Mouse (Mus musculus): ENCODE data around the gene Tcf20. TPM values are rescaled to one million over a fixed set of nuclear protein-coding genes. Genes with fewer than 3 reads are reported as not detected.

Tcf20 gene
- total RNA-seq, 2 experiments from 2014 or later: 21.9 to 26.0 TPM

DNA sequence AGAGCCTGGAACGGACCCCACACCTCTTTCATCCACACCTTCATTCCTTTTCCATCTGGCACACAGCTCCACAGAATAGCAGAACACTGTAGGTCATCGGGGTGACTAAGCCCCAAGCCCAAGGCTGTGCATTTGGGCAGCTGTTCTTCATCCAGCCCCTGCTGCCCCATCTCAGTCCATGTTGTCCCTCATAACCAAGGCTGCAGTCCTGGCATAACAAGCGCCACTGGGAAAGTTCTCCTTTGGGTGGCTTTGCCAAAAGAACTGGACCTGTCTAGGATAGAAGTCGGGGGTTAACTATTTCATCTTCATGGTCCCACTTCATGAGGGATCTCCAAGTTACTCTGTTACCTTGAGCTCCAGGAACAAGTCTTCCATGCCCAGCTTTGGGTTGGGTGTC is 77.9 kb downstream of the Tcf20 start:
- no peak for DNase-seq
- intact Hi-C loops (cut with DNase I; ENCODE audit: low total_unique reads): loop anchor here (10.0 kb wide), 1 partner anchor 125 kb away; the partner anchor contains the start of gene Nfam1

DNA sequence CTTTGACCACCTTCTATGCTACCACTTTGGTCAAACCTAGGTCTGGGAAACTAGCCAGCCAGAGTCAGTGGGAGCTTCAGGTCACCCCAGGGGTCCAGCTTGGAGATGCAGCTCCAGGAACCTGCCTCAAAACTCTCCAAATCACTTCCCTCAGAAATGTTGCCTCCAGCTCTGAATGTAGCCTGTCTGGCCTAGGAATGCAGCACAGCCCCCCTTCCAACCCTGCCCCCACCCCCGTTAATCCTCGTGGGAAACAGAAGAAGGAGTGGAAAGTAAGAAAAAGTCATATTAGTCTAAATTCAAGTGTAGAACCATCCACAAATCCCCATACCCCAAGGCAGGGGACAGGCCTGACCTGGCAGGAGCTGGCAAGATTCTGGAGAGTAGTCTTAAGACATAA is 79.2 kb downstream of the Tcf20 start:
- DNase-seq: no peak
- intact Hi-C loops (cut with DNase I; ENCODE audit: low total_unique reads): no loop called here

DNA sequence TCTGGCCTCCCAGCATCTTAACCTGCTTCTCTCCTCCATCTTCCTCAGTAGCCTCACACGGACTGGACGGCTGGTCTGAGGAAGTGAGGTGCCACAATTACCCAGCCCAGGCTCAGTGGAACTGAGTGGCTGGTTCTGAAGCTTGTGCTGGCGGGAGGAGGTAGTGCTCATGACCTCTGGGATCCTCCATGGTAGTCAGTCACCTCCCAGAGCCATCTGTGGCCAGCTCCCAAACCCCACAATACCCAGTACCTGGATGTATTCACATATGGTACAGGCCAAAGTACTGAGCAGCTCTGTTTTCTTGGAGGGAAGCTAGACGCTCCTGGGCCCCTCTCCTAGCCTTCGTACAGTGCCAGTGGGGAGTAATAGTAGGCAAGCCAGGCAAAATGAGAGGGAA is 80.4 kb downstream of the Tcf20 start:
- DNase-seq: no peak
- intact Hi-C loops (cut with DNase I; ENCODE audit: low total_unique reads): no loop called here

DNA sequence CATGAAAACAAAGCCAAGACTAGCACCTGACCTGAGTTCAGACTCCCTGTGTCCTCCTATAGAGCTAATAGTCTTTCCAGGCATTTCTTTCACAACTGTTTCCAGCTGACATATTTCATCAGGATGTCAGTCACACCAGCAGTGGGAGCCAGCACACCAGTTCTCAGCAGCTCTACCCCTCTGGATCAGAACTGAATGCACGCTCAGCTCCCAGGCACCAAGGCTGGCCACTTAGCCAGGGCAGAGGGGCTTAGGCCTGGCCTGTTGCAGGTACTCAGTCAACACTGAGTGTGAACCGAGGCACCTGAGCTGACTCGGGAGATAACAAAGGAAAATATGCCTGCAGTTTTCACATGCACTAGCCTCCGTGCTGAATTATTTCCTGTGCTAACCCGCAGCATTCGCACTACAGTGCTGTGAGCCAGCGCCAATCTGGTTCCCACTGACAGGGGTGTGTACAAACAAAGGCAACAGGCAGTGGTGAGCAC is 81.1 kb downstream of the Tcf20 start:
- no peak for DNase-seq
- intact Hi-C loops (cut with DNase I; ENCODE audit: low total_unique reads): no loop called here

DNA sequence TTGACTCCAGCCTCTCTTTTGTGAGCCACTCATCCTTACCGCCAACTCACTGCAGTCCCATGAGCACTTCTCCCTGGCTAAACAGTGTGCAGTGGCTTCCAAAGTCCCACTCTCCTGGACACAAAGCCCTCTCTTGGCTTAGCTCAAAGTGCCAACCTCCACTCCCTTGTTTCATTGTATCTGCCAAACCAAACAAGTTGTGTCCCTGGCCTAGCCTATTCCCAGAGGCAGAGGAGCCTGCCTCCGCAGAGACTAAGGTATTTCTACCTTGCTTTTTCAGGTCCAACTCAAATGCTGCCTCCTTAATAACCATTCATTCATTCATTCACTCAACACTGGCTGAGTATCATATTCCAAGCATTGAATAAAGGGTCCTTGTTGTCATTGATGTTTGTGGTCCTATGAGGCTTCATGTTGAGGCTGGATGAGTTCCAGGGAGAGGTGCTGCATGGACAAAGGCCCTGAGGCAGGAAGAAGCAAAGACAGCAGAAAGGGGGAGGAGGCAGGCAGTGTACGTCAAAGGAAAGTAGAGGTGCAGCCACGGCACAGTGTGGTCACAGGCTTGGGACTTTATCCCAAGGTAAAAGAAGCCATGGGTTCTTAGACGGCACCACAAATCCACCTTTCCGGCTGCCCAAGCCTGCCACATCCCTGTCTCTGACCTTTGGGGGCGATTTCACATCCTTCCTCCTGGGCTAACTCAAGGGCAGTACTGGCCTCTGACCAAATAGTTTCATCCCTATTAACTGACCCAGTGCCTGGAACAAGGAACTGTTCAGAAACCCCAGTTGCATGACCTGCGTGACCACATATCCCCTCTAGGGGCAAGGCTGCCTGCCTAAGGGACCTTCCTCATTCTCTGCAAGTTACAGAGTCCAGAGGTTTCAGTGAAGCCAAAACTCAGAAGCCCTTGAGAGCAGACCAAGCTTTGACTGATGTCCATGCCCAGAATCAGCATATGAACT is 82.0 kb downstream of the Tcf20 start:
- intact Hi-C loops (cut with DNase I; ENCODE audit: low total_unique reads): no loop called here
- DNase-seq: no peak

DNA sequence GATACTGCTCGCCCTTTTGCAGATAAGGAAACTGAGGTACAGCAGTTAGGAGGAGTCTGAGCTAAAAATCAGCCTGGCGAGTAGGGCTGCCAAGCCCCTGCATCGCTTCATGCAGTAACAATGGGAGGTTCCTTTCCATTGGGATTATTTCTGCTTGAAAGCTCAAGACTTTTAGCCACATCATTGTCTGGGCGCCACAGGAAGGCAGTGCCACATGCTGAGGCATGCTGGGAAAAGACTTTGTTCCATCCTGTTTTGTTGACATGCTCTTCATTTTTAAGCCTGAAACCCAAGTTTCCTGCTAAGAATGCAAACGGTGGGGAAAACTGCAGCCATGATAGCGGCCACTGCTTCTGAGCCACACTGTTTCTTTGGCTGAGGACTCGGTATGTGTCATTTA is 83.1 kb downstream of the Tcf20 start:
- intact Hi-C loops (cut with DNase I; ENCODE audit: low total_unique reads): no loop called here
- DNase-seq: no peak

DNA sequence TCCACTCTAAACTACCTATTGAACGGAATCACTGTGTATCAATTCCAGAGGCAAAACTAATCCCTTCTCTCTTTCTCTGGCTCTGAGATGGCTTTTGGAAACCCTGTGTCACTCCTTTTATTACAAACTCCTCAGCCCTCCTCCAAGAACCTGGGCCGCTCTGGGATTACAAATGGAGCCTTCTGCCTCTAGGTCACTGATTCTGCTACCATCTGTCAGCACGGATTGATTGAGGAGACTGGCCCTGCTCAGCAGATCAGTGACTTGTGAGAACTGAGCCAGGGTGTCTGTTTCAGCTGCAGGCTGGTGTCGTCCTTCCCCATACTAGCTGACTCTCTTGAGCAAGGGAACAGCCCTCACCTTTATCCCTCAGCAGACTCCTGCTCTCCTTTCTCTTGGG is 85.2 kb downstream of the Tcf20 start:
- intact Hi-C loops (cut with DNase I; ENCODE audit: low total_unique reads): no loop called here

DNA sequence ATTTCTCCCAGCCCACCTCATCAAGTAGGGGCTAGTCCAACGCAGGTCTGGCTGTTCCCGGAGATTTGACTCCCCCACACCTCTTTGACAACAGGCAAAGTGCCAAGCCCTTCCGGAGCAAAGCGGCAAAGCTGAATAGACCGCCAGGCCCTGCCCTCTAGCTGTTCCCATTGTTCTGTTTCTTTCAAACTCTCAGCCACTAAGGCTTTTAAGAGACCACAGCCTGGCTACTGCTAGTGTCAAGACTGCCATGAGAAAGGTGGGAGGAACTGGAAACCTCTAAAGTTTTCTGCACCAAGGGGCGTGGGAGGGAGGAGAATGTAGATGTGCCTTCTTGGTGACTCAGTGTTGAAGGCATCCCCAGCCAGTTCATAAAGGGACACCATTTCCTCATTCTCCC is 86.4 kb downstream of the Tcf20 start:
- no peak for DNase-seq
- intact Hi-C loops (cut with DNase I; ENCODE audit: low total_unique reads): no loop called here

More for the DNA sequence above, 85.2 kb downstream of the Tcf20 start:
- DNase-seq: no peak

DNA sequence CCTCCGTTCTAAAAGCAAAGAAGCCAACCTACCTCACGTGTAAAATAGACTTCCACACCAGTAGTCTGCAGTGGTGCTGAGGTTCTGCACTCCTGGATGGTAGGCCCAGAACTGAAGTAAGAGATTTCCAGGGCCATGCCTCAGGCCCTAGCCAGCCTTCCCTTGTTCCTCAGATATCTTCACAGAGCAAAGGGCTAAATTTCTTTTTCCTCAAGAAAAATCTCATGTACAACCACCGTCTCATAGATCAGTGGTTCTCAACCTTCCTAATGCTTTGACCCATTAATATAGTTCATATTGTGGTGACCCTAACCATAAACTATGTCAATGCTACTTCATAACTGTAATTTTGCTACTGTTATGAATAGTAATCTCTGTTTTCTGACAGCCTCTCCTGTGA is 87.3 kb downstream of the Tcf20 start:
- intact Hi-C loops (cut with DNase I; ENCODE audit: low total_unique reads): no loop called here

DNA sequence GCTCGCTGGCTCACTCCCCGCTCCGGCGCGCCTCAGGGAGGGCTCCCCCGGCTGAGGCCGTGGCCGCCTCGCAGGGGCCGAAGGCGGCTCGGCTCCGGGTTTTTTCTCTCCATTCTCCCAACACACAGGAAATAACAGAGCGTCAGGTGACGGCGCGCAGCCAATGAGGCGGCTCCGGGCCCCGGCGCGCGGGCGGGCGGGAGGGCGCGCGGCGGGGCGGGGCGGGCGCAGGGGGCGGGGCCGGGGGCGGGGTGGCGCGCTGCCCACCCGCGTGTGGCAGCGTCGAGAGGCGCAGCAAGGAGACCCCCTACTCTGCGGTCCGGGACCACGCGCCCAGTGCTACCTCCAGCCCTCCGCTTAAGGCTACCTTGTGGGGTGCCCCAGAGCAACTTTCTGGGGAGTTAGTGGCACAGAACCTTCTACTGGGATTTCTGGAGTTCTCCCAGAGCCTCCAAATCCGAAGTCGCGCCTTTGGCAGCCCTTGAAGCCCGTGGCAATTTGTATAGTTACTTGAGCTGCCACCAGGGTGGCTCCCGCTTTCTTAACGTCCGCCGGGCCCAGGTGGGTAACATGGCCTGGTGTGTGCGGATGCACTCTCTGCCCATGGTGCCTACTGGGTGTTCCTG is 87.9 kb downstream of the Tcf20 start:
- intact Hi-C loops (cut with DNase I; ENCODE audit: low total_unique reads): no loop called here
- peak; percentile 86 for DNase-seq

More for the DNA sequence above, 87.3 kb downstream of the Tcf20 start:
- no peak for DNase-seq

DNA sequence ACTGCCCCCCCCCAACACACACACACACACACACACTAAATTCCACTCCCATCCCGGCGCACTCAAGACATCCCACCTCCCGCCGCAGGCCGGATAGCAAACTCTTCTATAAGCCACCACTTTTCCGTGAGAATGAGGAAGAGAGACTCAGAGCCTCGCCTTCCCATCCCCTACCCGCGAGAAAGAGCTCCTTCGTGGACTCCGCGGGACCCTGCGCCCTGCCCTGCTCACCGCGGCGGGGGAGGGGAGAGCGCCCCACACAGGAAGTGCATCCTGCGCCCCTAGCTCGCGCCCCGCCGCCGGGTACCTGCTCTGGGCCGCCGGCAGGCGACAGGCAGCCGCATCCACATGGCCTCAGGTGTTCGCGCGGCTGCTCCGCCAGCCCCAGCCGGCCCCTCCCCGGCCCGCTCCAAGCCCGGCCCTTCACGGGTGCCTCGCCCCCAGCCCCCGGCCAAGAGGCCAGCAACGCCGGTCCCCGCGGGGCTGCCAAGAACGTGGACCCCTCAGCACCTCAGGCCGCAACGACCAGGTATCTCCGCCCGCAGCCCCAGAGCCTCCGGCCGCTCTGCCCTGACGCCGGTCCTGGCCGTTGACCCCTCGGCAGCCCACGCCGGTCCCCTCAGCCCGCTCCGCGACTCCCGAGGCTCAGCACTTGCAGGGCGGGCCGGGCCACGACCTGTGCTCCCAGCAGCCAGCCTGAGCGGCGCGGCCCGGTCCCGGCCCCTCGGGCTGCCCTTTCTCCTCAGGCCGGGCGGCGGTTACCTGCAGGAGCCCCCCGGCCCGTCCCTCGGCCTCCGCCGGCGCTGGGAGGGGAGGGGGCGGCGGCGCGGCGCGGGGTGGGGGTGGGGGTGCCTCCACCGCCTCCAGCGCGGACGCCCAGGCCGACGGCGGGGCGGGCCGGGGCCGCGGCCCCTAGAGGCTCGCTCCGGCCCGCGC is 88.7 kb downstream of the Tcf20 start:
- peak; percentile 25 for DNase-seq
- intact Hi-C loops (cut with DNase I; ENCODE audit: low total_unique reads): no loop called here

DNA sequence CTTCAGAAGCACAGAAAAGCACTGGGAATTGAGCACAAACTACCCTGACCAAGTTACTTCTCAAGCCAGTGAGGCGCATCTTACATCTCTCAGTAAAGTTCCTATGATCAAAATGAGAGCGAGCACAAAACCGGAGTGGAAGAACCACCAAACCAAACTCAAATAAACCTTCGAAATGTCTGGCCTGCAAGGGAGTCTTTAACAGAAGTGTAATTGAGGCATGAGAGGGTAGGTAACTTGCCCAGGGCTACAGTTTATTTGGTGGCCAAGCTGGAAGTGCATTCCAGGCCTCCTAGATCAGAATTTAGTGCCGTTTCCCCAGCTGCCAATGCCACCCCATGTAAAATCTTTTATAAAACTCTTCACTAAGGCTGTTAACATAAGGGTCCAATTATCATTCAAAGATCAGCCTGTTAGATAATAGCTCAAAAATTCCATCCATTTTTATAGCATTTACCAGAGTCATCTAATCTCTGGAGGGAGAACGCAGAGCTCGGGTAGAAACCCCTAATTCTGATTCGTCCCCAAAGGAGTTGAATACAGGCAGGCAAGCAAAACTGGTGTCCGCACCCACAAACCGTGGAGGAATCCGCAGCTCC is 89.4 kb downstream of the Tcf20 start:
- intact Hi-C loops (cut with DNase I; ENCODE audit: low total_unique reads): no loop called here
- DNase-seq: no peak

DNA sequence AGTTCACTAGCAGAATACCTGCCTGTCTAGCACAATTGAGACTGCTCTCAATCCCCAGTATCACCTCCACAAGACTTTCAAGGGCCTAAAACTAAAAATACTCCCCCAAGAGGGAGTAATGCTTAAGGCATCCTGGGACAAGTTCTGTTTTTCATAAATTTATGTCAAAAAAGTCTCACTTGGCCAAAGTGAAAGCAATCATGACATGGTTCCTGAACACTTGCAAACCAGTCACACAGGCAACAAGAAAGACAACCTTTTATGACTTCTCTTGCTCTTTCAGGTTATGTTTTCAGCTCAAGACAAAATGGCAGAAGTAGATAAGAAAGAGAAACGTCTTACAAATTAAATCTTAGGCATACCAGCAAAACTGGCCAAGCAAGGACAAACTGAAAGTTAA is 91.3 kb downstream of the Tcf20 start:
- DNase-seq: no peak
- intact Hi-C loops (cut with DNase I; ENCODE audit: low total_unique reads): no loop called here

DNA sequence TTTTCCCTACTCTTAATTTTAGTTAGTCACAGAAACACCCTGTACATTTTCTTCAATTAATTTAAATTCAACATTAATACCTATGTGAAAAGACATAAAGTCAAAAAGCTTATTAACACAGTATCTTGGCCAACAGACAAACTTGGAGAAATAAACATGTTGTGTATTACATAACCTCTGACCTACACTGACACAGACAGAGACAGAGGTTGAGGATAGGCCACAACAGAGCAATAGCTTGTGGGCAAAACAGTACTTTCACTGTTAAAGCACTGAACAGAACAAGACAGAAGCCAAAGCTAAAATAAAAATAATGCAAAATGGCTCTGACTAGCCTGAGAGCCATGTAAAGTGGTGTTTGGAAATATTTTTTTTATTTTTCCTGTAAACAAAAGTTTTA is 97.2 kb downstream of the Tcf20 start:
- intact Hi-C loops (cut with DNase I; ENCODE audit: low total_unique reads): no loop called here
- no peak for DNase-seq

DNA sequence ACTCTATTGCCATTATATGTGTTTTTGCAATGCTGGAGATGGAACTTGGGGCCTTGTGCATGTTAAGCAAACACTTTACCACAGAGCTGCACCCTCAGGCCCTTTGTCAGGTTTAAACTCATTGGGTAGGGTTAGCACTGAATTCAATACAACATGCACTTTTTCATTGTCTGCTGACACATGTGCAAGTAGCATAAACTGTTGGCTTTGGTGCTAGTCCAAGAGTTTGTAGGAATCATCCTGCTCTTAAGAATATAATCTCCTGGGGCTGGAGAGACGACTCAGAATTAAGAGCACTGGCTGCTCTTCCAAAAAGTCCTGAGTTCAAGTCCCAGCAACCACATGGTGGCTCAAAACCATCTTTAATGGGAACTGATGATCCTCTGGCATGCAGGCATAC is 98.2 kb downstream of the Tcf20 start:
- intact Hi-C loops (cut with DNase I; ENCODE audit: low total_unique reads): no loop called here
- DNase-seq: no peak

DNA sequence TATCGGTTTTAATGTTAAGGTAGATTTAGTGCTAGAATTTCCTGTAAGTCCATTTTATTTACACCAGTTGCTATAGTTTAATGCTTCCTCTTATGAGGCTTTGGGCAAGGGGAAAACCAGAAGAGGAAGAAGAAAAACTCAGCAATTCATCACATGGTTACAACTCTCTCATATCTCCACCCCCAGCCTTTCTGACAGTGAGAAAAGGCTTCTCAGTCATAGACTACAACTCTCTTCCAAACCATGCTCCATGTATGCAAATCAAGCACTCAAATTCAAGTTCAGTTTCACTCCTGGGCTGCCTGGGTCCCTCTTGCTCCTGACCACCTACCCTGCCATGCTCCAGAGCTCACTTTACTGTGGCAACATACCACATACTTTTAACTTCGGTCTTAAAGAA is 99.2 kb downstream of the Tcf20 start:
- intact Hi-C loops (cut with DNase I; ENCODE audit: low total_unique reads): no loop called here
- DNase-seq: no peak

DNA sequence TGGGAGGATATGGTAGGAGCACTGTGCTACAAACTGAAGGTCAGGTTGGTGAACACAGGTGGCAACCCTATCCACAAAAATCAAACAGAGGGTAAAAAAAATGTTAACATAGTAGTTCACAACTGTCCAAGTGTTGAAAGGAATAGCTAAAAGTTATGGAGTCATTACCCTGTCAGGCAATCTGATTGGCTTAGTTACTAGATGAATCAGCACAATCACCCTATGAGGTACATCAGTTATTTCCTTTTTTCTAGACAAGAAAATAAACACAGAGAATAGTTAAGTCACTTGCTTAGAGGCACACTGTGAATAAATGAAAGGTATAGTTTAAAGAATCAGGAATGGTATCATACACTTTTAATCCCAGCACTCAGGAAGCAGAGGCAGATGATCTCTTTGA is 110.4 kb downstream of the Tcf20 start:
- intact Hi-C loops (cut with DNase I; ENCODE audit: low total_unique reads): no loop called here

DNA sequence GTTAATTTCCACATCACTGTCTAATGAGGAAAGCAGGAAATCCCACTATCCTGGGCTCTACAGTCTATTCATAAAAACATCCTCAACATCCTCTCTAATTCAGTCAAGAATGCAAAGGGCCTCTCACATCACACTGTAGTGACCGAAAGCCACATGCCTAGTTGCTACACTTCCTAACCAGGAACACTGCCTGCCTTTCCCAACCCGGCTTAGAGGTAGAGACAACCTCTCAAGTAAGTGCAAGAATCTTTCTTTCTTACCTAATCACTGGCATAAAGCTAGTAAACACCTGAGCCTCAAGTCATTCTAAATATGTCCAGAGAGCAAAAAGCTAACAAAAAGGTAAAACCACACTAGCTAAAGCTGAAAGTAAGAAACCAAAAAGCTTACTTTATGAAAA is 110.8 kb downstream of the Tcf20 start:
- DNase-seq: no peak
- intact Hi-C loops (cut with DNase I; ENCODE audit: low total_unique reads): no loop called here

More for the DNA sequence above, 110.4 kb downstream of the Tcf20 start:
- no peak for DNase-seq

DNA sequence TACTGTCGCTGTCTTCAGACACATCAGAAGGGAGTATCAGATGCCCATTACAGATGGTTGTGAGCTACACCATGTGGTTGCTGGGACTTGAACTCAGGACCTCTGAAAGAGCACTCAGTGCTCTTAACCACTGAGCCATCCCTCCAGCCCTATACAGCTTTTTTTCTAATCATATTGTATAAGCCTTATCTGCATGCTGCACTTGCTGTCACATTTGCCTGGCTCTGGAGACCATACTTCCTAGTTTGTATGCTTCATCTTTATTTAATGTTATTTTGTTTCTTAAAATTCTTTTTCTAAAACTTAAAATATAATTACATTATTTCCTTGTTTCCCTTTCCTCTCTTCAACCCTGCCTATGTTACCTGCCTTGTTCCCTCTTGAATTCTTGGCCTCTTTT is 115.6 kb downstream of the Tcf20 start:
- no peak for DNase-seq
- intact Hi-C loops (cut with DNase I; ENCODE audit: low total_unique reads): no loop called here
